Mouse (Mus musculus): ENCODE data around the gene Rarg.
A peak's percentile ranks its signal among the peaks of the same experiment; 100 is the strongest.
"Not testable (repeated sequence)": the region's sequence is repeated elsewhere in the genome, so short reads cannot be mapped to it uniquely, and the experiment has no call there.

Gene Rarg

DNA sequence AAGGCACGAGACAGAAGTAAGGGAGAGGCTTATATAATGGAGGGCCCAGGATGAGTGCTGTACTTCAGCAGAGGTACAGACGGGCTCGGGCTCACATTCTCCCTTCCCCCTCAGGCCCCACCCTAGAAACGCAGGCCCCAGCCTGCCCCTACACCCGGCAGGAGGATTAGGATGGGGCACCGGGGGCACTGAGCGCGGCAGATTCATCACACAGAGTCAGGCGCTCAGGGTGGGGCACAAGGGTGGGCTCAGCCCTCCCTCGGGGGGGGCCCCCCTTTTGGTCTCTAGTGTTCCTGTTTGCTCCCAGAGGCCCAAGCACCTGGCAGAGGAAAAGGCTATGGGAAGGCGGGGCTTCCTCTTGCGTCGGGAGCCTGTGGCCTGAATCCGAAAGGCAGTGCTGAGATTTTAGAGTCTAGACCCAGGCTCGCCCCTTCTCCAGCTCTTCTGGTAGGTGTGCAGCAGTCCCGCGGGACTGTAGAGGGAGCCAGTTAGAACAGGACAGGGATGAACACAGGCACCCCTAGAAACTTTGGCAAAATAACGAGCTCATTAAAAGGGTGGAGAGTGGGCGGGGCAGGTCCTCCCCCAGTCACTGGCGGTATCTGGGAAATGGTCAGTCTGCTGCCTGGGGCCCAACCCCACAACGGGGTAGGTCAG is 21.8 kb downstream of the Rarg start:
- DNase-seq, result no peak

DNA sequence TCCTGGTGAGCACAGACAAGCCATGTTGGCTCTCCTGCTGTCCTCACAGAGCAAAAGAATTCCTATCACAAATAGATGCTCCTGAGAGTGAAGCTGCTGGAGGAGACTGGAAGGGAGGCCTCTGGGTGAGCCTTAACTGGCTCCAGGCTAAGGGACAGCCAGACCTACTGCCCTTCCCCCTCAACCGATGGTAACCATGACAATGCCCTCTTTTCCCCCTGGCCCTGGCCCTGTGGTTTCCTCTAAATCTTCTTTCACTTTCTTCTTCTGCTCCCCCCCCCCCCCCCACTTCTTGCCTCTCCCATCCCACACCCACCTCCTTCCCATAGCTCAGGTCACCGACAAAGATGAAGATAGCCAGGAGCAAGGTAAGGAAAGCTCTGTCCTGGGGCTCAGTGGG is 23.4 kb downstream of the Rarg start:
- no peak for DNase-seq

DNA sequence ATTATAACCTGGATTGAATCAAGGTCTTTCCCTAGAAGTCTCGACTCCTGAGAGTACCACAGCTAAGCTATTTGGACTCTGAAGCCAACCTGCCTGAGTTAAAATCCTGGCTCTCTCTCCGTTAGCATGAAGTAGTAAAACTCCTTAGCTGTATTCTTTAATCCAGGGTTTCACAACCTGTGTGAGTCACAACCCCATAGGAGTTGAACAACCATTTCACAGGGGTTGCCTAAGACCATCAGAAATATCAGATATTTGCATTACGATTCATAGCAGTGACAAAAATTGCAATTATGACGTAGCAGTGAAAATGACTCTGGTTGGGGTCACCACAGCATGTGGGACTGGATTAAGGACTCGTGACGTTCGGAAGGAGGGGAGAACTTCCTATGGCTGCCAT is 24.6 kb downstream of the Rarg start:
- no peak for DNase-seq

DNA sequence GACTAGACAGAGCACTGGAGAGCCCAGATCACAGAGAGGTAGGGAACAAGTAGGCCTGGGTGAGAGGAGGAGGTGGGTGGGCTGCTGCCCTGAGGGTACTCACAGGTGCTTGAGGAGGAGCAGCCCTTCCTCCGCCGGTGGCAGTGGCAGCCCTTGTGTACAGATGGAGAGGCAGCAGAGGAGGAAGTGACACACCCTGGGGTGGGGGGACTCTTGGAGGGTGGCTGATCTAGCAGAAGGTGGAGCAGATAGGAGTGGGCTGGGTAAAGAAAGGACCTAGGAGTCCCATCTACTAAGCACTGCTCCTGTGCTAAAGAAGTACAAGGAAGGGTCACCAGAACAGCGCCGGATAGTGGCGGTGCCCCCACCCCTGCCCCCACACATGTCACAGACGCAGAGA is 25.6 kb downstream of the Rarg start, which contains the start of gene Itgb7:
Gene Itgb7 (minus strand): TSS at position 197 of the 400 bp plus-strand sequence.
- DNase-seq, result no peak

DNA sequence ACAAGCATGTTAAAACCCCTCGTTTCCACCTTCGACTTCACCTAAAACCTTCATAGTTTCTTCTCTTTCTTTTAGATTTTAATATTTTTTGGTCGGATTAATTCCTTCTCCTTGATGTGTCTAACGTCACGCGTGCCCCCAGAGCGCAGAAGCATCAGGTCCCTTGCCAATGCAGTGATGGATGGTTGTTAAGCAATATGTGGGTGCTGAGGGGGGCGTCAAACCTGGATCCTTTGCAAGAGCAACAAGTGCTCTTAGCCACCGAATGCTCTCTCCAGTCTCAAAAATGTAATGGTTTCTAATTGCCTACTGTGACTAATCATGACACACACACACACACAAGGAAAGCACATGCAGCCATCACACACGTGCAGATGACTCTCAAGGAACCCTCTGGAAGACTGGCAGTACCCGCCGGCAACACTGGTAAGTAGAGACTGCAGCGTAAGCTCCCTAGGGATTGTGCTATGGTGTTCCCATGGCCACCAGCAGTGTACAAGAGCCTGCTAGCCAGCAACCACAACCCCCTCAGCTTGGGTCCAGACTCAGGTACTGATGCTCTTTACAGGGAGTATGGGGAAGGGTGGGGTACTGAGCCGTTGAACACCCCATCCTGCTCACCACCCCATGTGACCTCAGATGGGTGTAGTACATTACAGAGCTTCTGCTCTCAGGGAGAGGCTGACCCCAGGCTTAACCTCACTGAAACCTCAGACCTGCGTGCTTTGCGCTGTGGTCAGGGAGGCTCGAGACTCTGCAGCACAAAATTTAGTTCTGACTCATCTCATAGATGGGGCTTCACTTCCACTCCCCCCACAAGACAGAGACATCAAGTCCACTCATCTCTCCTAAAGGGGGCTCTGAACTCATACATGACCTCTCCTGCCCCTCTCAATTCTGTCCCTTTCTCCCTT is 26.7 kb downstream of the Rarg start:
- DNase-seq, result no peak

DNA sequence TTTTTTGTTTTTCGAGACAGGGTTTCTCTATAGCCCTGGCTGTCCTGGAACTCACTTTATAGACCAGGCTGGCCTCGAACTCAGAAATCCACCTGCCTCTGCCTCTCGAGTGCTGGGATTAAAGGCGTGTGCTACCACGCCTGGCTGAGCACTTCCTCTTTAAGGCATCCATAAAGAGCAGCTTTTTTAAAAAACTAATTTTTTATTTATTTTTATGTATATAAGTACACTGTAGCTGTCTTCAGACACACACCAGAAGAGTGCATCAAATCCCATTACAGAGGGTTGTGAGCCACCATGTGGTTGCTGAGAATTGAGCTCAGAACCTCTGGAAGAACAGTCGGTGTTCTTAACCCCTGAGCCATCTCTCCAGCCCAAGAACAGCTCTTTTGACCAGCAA is 31.7 kb downstream of the Rarg start:
- not testable (repeated sequence) for DNase-seq

DNA sequence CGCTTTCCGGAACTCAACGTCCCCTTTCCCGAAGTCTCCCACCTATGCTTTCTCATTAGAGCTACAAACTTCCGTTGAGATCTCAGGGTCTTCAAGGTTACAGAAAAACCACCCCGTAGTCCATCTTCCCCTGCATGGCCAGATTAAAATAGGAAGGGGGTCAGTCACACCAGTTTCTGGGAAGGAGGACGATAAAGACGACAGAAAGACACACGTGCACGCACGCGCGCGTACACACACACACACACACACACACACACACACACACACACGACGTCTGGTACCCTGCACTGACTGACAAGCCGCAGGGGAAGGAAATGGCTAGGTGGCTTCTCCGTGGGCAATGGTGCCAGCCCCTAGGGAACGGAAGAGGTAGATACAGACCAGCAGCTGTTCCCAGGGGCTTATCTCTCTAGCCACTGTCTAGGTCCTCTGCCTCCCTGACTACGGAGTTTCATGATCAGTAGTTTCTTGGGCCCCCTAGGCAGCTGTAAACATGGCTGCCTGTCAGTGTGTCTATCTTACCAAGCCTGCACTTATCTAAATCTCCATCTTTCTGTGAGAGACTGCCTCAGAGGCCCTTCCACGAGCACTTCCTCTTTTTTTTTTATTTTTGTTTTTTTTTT is 32.2 kb downstream of the Rarg start:
- DNase-seq, result no peak

DNA sequence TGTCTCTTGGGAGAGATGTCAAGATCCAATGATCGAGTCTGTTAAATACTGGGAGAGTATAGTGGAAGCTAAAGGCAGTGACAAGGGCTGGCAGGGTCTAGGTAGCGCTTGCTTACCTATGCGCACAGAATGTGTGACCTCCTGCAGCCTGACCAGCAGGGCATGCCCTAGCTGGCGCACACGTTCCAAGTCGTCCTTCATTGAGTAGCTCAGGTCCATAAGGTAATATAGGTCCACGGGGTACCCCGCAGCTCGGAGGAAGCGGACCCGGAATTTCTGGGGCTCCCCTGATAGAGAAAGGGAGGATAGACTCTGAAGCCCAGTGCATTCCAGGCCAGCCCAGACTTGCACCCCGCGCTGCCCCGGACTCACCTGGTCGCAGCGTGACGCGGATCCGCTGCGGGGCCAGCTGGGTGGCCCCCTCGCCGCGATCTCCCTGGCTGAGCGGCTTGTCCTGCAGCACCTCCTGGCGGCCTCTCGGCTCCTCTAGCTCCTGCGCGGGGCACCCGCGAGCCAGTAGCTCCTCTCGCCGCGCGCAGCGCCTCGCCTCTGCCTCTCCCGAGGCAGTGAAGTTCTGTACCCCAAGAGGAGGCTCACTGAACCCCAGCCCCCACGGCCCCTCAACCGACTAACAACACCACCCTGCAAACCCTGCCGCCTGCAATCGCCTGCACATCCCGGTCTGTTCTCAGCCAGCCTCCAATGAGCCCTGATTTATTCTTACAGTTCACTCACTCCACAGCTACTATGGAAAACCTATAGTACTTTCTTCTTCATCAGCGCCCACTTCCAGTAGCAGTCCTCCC is 32.9 kb downstream of the Rarg start:
- DNase-seq, result peak; percentile 78

DNA sequence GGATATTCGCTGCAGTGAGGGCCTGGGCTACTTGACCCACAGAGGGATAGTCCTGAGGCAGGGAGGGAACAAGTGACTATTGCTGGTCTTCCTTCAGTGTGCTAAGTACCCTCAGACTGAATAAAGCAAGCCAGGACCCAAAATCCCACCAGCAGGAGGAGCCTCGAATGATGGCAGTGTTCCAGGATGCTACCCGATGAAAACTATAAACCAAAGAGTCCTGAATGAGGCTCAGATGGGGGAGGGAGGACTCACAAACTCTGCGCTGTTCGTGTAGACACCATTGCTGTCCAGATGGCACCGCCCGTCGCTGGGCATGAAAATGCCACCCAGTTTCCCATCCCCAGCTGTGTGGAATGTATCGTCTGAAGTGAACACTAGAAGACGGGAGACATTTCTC is 34.9 kb downstream of the Rarg start:
- no peak for DNase-seq

DNA sequence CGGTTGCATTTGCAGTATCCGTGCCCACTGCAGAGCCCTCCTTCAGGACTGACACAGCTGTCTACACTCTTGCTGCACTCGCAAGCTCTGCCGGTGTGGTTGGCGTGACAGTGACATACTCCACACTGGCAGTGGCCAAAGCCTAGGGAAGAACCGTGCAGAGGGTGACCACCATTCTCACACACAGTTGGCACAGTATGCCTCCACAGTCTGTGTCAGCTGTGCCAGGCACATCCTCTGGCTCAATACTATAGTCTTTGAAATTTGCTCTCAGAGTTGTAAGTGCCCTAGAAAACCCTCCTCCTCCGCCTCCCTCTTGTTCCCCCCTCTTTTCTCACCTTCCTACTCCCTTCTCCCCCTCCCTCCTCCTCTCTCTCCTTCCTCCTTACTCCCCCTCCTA is 40.0 kb downstream of the Rarg start:
- DNase-seq, result no peak

DNA sequence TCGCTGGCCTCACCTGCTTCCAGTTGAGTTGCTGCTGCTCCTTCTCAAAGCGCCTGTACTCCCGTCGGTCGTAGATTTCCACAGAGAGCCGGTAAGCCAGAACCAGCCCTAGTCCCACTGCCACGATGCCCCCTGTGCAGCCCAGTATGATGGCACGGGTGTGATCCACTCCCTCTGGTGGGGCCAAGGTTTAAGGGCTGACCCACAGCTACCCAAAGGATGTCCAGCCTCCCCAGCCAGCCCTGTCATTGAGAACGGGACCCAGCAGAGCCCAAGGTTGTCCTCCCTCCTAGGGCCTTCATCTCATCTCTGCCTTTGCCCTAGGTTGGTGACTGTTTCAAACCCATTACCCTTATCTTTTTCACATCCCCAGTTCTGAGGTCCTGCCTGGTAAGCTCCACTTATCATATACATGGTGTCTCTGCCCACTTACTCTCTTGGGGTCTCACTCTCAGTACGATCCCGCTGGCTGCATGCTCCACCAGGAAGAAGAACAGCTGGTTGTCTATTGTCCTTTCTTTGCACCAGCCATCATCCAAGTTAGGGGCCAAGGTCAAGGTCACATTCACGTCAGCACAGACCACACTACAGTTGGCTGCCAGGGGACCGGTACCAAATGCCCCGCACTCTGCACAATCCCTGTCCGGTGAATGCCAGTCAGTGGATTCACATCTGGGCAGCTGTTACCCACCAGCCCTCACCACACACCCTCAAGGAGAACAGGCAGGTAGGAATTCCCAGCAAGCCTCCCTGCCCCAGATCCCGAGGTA is 40.7 kb downstream of the Rarg start:
- DNase-seq, result no peak

DNA sequence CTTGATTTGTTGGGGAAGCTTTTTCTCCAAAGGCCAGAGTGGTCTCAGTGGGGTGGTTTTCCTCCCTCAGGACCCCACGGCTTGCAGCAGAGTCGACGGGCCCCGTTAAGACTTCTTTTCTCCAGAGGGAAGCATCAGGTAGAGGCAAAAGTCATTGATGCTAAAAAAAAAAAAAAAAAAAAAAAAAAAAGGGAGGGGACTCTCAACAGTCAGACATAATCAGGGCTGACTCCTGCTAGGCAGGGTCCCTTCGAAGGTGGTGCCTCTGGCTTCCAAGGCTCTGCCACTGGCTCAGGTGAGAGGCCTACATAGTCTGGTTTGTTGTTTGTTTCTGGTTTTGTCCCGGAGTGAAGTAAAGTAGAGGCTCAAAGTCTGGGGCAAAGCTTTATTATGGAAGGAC is 41.7 kb downstream of the Rarg start:
- DNase-seq, result no peak

DNA sequence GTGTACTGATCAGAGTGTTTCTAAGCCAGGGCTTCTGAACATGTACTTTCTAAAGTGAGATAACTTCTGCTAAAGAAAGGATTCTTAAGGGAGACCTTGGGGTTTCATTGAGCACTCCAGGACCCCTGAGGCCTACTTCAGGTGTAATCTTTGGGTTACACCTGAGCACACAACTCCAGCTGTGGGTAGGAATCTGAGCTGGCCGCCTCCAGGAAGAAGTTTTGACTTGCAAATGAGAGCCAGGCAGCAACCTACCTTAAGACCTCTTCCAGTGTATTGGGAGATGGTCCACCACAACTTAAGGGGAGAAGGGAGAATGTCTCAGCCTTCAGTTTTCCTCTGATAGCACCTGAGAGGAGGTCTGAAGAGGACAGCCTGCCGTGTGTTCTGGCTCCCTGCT is 43.2 kb downstream of the Rarg start:
- DNase-seq, result no peak

DNA sequence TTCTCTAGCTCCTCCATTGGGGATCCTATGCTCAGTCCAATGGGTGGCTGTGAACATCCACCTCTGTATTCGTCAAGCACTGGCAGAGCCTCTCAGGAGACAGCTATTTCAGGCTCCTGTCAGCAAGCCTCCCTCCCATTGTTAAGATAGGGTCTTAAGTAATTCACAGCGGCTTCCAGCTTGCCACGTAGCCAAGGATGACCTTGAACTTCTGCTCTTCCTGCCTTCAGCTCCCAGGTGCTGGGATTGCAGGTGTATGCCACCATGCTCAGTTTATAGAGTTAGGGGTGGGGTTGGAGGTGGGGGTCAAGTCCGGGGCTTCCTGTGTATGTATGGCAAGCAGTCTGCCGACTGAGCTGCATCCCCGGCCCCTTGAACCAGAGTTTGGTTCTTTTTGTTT is 45.4 kb downstream of the Rarg start:
- DNase-seq, result no peak

DNA sequence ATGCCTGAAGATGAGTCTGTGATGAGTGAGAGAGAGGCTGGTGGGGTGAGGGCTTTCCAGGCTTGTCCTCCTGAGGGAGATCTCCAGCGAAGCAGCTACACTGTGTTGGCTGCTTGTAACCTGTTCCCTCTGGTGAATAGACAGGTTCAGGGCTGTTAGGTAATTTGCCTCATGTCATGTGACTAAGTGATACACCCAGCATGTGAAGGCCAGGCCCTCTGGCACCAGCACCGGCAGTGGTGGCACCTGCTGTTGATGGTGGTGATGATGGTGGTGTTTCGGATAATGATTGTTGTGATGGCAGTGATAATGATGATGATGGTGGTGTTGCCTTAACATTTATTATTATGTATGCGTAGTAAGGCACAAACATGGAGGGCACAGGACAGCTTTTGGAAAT is 46.5 kb downstream of the Rarg start:
- no peak for DNase-seq

DNA sequence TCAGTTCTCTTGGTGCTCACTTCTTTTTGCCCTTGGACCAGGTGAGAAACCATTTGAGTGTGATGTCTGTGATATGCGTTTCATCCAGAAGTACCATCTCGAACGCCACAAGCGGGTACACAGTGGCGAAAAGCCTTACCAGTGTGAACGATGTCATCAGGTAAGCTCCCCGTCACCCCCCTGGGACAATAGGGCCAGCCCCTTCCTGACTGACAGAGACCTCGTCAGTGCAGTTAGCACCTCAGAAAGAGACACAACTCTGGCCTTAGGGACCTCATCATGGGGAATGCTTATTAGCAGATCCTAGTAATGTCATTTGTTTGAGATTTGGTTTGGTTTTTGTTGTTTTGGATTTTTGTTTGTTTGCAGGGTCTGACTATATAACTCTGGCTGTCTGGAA is 48.2 kb downstream of the Rarg start:
- no peak for DNase-seq

DNA sequence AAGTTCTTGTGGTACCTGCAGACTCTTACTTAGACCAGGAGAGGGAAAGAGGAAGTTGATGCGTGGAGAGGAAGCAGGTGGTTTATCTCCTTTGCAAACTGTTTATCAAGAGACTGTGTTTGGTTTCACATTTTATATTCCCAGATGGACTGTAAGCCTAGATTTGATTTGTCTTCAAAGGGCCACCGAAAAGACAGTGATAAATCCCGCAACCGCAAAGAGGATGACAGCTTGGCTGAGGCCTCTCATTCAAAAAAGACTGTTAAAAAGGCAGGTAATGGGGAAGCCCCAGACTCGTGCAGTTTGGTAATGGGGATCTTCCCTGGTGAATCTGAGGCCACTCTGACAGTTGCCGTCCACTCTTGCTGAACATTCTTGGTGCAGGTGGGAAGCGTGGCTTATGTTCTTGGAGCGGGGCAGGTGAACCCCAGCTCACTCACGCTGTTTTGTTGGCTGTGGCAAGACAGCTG is 49.2 kb downstream of the Rarg start:
- DNase-seq, result no peak

DNA sequence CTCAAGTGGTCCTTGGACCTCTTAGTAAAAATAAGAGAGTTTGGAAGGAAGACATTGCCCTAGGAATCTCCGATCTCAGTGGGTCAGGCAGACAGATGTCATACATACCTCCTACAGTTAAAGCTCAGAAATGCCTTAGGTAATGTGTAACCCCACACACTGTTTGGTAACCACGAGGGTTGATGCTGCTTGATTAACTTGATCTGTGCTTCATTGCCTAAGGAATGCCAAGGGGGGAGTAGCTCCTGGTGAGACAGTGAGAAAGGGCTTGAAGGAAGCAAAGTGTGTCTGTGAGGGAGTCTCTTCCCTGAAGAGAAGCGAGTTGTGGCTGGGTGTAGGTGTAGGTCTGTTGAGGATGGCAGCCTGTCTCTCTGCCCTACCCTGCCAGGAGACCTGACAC is 50.0 kb downstream of the Rarg start:
- no peak for DNase-seq

DNA sequence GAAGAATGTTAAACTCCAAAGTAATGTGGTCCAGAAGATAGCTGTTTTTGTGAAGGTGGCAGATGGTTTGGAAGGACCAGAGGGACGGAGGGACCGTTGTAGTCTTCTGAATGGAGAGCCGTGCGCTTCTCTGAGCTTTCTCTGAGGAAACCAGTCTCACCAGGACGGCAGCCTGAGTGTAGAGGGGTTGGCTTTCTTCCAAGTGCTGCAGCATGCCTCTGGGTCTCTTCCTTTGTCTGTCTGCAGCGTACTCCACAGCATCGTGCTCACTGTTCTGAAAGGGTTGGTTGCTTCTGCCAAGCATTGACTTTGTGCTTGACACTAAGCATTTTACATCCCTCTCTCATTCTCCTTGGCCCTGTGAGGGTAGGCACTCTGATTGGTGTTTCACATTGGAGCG is 51.5 kb downstream of the Rarg start:
- DNase-seq, result peak; percentile 66

DNA sequence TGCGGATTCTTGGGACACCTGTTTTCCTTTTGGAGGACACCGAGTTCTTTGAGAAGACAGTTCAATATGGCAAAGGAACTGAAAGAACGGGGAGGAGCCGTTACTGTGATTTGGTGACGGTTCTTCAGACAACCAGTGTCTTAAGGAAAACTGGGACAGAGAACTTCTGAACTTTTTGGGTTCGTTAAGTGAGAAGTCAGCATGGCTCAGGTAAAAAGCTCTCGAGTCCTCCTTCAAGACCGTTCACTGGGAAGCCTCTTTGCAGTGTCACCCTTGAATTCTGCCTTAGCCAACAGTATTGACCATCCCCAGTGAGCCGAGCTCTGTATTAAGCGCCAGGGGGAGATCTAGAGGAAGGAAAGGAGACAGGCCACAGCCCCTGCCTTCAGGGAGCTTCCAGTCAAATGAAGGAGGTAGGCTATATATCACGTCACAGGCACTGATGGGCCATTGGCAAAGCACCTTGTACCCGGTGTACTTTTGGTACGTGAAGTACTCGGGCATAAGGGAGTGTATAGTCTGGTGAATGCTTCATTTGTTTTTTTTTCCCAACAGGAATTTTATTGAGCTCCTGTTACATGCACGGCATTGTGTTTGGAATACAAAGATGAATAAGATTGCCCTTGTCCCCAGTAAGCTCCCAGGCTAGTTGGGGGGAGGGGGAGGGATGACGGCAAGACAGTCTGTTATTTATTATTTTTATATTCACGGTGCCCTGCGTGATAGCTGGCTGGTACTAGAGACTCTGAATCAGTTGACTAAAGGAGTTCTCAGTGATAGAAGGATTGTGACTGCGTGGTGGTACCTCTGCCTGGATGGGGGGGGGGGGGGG is 52.4 kb downstream of the Rarg start, which contains the start of gene Csad:
Gene Csad (minus strand): TSS at position 51 of the 832 bp plus-strand sequence.
- no peak for DNase-seq

DNA sequence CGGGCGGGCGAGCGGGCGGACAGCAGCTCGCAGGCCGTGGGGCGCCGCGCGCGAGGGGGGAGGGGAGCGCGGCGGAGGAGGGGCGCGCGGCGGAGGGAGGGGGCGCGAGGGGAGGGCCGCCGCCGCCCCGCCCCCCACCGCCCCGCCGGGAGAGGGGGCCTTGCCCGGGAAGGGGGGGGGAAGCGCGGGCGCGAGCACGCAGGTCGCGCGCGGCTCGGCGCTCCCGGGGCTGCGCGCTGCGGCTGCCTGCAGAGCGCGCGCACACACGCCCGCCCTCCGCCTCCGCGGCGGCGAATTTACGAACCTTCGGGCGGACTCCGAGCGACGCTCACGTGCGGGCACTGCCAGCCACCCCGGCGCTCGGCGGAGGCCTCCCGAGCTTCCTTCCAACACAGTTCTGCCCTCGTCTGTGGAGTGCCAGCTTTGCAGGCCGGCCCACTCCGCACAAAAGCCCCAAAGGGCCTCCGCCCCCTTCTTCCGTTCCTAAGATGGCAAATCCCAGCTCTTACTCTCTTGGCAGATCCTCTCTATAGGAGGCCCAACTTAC is 53.4 kb downstream of the Rarg start:
- peak; percentile 71 for DNase-seq
